ENCODE assay signal across 25 mouse cellular contexts in the genomic region with DNA sequence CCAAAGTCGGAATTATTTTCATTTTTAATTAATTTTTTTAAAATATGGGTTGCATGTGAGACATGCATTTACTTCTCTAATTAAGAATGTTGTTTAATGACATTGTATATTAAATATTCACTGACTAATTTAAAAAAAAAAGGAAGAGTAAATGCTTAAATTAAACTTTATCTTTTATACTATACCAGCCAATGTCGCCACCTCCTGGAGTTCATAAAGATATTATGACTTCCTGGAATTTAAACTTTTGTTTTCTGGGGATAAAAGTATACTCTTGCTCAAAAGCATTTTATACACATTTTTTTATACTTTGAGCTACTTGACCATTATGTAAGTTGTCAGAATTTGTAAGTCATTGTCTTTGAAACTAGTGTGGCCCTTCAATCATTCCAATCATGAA.
DNase-seq lines count a peak whose midpoint lies in the region; ATAC-seq and TF ChIP-seq lines count a peak whose summit lies in the region.
"Had no signal": no experiment of that assay in that cellular context is flagged by ENCODE, and none has a peak within 500 bp of the region (broad histone marks: within the 10 kb centered on the region; RNA-seq: fewer than 3 reads in every experiment).

No protein-coding gene starts in this region.

- no peak overlapping the region for H3K27ac ChIP-seq in layer of hippocampus, adult 2 months
- H3K27ac ChIP-seq: heart, embryonic 13.5 days; hindbrain, embryonic 12.5 days; liver, embryonic 12.5 days; midbrain, embryonic 13.5 days had no signal

- DNase-seq in CD4-positive, CD25-positive, alpha-beta regulatory T cell, adult 2 months (ENCODE audit: low read depth, low spot score) = peak; percentile 8
- DNase-seq in layer of hippocampus, adult 2 months (ENCODE audit: low spot score in 2 of 2) = no peak
- DNase-seq in layer of hippocampus, adult 11-12 months (ENCODE audit: low spot score) = no peak
- peak; percentile 54 for DNase-seq in thymus, postnatal 14 days
- DNase-seq in thymus, postnatal 36 days = no peak
- DNase-seq in layer of hippocampus, adult 18-20 months (ENCODE audit: low spot score in 2 of 2) = no peak
- DNase-seq in spleen, postnatal 4 days (ENCODE audit: low spot score in 2 of 2) = no peak
- DNase-seq: adrenal gland, postnatal 25 days; cerebellum, adult 9-10 months; forebrain, postnatal 0 days; gastrocnemius, postnatal 25 days; heart, adult 18-20 months; heart, postnatal 14 days; kidney, adult 18-20 months; kidney, postnatal 10 days; layer of hippocampus, postnatal 36 days; lung, adult 18-20 months; right cerebral cortex, adult 18-20 months had no signal

- ATAC-seq in CD4-positive, CD25-positive, alpha-beta regulatory T cell, adult 4 months = no peak
- ATAC-seq: forebrain, postnatal 0 days; inflammation-experienced regulatory T-cells, adult 6 months; liver, embryonic 12.5 days; midbrain, embryonic 13.5 days had no signal

- peak; percentile 48 for TF ChIP-seq CTCF in layer of hippocampus, adult 2 months (conservative IDR thresholded peaks at IDR 0.05)

- H3K4me3 ChIP-seq in layer of hippocampus, adult 2 months = no peak overlapping the region
- H3K4me3 ChIP-seq: heart, embryonic 13.5 days; hindbrain, embryonic 12.5 days; liver, embryonic 12.5 days; midbrain, embryonic 13.5 days; myocyte had no signal

Comparison
In these comparisons a context has a peak if more than half of its experiments do, and no peak if none do; other contexts are left out.
1. DNase-seq: peak in CD4-positive, CD25-positive, alpha-beta regulatory T cell, adult 2 months (single experiment) and thymus, postnatal 14 days (single experiment); none in layer of hippocampus, adult 2 months (0 of 2), layer of hippocampus, adult 11-12 months (single experiment), thymus, postnatal 36 days (0 of 2), layer of hippocampus, adult 18-20 months (0 of 2) and spleen, postnatal 4 days (0 of 2).